Mouse (Mus musculus) ES-E14 (cell line): Measurements from ENCODE around the gene Grip1. TPM values are rescaled to one million over a fixed set of nuclear protein-coding genes. Genes with fewer than 3 reads are reported as not detected.

Experiments
- DNase-seq: peaks from one replicate; pipeline ENCODE4 v3.0.0-alpha.2; 2013; ENCODE audit warnings: low read depth, low spot score
- H3K27ac ChIP-seq: 2 replicates; pipeline ENCODE4 v1.5.1; 2012; ENCODE audit warnings: low read depth, mild to moderate bottlenecking, low read length, moderate library complexity, mixed read lengths; ENCODE audit not compliant: poor library complexity, insufficient read depth, severe bottlenecking
- H3K36me3 ChIP-seq: 2 replicates; pipeline ENCODE4 v1.6.1; 2012; ENCODE audit warnings: mild to moderate bottlenecking, low read length, moderate library complexity, mixed read lengths; ENCODE audit not compliant: control insufficient read depth, poor library complexity, insufficient read depth, severe bottlenecking
- H3K4me1 ChIP-seq, 2 experiments: fragments of 150-350 bp in 1 of 2; sonication (generic) in 1 of 2; 2 replicates each; pipeline ENCODE4 v1.6.1; 2012; ENCODE audit warnings: low read length in 2 of 2, mild to moderate bottlenecking in 1 of 2, mixed read lengths in 1 of 2; ENCODE audit not compliant: control insufficient read depth in 2 of 2, insufficient read depth in 2 of 2, poor library complexity in 1 of 2
- H3K4me3 ChIP-seq, 2 experiments: fragments of 150-350 bp in 1 of 2; sonication (generic) in 1 of 2; 2 replicates each; pipeline ENCODE4 v1.5.1; 2012; ENCODE audit warnings: low read length in 2 of 2, low read depth in 1 of 2, mild to moderate bottlenecking in 1 of 2, mixed read lengths in 1 of 2; ENCODE audit not compliant: insufficient read depth in 1 of 2, poor library complexity in 1 of 2, severe bottlenecking in 1 of 2
- H3K9ac ChIP-seq: 2 replicates; pipeline ENCODE4 v1.6.1; 2012; ENCODE audit warnings: low read depth, mild to moderate bottlenecking, low read length, mixed read lengths; ENCODE audit not compliant: poor library complexity, insufficient read depth, severe bottlenecking
- H3K9me3 ChIP-seq: fragments of 150-350 bp; sonication (generic); 2 replicates; pipeline ENCODE4 v1.6.1; 2012; ENCODE audit warnings: low read depth, mild to moderate bottlenecking, low read length; ENCODE audit not compliant: control insufficient read depth, insufficient read depth
- CHD2 ChIP-seq: IDR thresholded peaks from 2 replicates; pipeline ENCODE4 v1.6.1; 2014; ENCODE audit warnings: mild to moderate bottlenecking, low read depth, low read length, inconsistent platforms
- HCFC1 ChIP-seq: IDR thresholded peaks from 2 replicates; pipeline ENCODE4 v1.6.1; 2012; ENCODE audit warnings: low read length, inconsistent platforms, borderline replicate concordance; ENCODE audit not compliant: insufficient read depth
- MAFK ChIP-seq: IDR thresholded peaks from 2 replicates; pipeline ENCODE4 v1.6.1; 2014; ENCODE audit warnings: mild to moderate bottlenecking, low read depth, low read length, inconsistent platforms; ENCODE audit not compliant: insufficient read depth
- ZC3H11A ChIP-seq: IDR thresholded peaks from 2 replicates; pipeline ENCODE4 v1.6.1; 2012; ENCODE audit warnings: low read depth, mild to moderate bottlenecking, inconsistent platforms, low read length, borderline replicate concordance
- ZNF384 ChIP-seq: IDR thresholded peaks from 2 replicates; pipeline ENCODE4 v1.6.1; 2012; ENCODE audit warnings: low read depth, low read length, inconsistent platforms
- in situ Hi-C, 2 experiments: fragments of 600-800 bp; cut with MboI; formaldehyde crosslinking; loops; one replicate each; pipeline ENCODE4 v1.15.1; 2025; ENCODE audit warnings: low sequenced_read_pairs in 2 of 2, inconsistent platforms in 1 of 2; ENCODE audit not compliant: unreplicated experiment in 2 of 2
- total RNA-seq: library from RNA; depleted of rRNA; stranded (reverse); fragments of 300-350 nt; gene quantifications from 2 replicates; pipeline ENCODE4 v1.2.3, GENCODE M21; 2012

Gene Grip1
- total RNA-seq, 1 experiment: 4.2 TPM

DNA sequence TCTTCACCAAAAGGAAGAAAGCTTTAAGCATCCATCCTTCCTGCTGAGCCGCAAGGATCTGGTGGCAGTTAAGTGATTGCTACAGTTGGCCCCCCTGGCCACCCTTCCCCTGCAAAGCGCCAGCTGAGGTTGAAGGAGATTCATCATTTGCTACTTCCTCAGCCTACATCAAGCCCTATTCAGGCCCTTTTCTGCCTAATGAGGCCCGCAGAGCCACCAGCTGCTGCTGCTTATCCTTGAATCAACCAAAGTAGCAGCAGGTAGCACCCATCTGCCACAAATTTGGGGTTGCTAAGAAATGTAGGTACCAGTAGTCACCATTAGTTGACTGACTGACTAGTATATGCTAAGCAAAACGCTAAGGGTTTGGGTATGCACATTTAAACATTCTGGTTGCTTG lies 38.5 kb upstream of the Grip1 start:
- Histone ChIP-seq H3K27ac (no peak overlapping the region), H3K9me3 (no peaks in the 10 kb centered on the region), H3K9ac (no peak overlapping the region), H3K4me1 (no peaks in the 10 kb centered on the region), H3K4me3 (no peak overlapping the region), H3K36me3 (no peaks in the 10 kb centered on the region)
- DNase-seq: no peak
- TF ChIP-seq HCFC1: no peak
- no peak for TF ChIP-seq ZC3H11A
- no peak for TF ChIP-seq ZNF384
- no peak for TF ChIP-seq CHD2
- TF ChIP-seq MAFK: no peak
- in situ Hi-C loops: no loop called here

DNA sequence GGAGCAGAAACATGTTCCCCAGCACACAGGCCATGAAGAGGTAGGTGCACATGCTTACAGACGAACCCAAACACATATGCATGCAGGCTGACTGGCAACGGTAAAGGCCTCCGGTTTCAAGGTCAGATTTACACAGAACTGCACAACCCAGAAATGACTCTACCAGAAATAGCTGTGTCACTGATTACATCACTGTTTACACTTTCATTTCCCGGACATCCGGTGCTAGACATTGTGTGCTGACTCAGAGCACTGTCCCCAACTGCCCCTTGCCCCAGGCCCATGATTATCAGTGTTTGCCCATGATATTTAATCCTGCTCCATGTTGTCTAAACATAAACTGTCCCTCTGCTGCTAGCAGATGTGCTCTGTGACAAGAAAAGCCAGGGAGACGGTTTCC lies 32.2 kb upstream of the Grip1 start:
- no peak for DNase-seq
- H3K9ac ChIP-seq: no peak overlapping the region
- TF ChIP-seq HCFC1: no peak
- no peak for TF ChIP-seq MAFK
- no peak for TF ChIP-seq CHD2
- TF ChIP-seq ZNF384: no peak
- TF ChIP-seq ZC3H11A: no peak
- in situ Hi-C loops: no loop called here
- no peak overlapping the region for H3K27ac ChIP-seq
- H3K9me3 ChIP-seq: no peaks in the 10 kb centered on the region
- H3K36me3 ChIP-seq: no peaks in the 10 kb centered on the region
- no peaks in the 10 kb centered on the region for H3K4me1 ChIP-seq
- H3K4me3 ChIP-seq: no peak overlapping the region

DNA sequence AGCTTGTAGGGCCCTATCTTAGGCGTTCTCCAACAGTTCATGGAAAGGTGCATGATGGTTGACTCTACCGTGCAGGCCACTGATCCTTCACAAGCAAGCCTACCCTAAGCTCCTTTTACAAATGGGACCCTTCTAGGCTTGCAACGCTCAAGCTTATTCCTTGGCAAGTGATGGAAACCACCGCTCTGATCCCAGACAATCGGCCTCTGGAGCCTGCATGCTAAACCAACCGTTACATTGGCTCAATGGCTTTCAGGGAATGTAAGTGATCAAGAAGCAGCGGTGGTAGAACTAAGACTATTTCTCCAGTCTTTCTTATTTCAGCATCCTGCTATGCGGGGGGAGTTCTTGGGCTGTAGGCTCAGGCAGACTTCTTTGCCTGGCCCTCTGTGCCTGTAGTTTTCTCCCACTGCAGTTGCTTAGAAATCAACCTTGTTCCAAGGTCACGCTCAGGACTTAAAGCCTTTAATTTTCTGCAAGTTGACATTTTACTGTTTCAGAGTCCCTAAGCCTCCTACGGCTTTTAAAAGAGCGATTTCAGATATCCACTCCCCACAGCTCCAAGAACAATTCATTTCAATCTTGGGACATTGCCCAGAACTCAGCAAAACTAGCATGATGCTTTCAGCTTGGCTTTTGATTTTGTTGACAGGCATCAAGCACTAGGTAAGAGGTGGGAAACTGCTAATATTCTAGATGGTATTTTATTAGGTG lies 29.7 kb upstream of the Grip1 start:
- H3K9me3 ChIP-seq: no peaks in the 10 kb centered on the region
- in situ Hi-C loops: no loop called here
- TF ChIP-seq CHD2 (no peak), ZNF384 (no peak), ZC3H11A (no peak), HCFC1 (no peak), MAFK (no peak)
- no peak overlapping the region for H3K9ac ChIP-seq
- no peak overlapping the region for H3K27ac ChIP-seq
- H3K4me1 ChIP-seq: no peaks in the 10 kb centered on the region
- no peak overlapping the region for H3K4me3 ChIP-seq
- DNase-seq: no peak
- no peaks in the 10 kb centered on the region for H3K36me3 ChIP-seq

DNA sequence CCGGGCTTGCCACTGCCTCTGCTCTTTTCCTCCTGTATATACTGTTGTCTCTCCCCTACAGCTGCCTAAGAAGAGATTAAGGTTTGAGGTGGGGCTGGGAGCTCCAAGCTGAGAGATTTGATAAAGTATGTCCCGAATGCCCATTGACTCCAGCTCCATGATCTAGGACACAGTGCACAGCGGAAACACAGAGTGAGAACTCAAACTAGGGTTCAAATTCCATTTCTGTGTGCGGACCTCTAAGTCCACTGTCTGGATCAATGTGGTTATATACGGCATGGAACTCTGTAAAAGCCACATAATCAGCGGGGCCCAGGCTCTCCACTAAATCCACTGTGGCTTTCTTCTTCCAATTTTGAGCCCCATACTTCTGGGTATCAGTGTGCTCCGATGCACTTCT lies 26.0 kb upstream of the Grip1 start:
- TF ChIP-seq CHD2: no peak

DNA sequence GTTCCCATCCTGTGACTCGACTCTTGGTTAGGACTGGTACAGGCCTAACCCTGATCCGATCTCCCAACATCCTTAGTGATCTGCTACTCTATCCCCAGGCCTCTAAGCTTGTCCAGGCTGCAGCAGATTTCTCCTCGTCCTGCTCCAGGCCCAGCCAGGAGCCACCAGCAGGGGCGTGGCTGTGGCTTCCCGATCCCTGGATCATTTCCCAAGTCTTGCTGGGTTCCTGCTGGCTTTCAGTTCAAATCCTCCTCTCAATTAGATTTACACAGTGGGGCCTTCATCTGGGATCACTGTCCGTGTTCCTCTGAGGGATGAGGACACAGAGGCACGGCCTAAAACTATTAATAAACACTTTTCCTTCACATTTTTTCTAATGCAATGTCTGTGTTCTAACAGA lies 25.5 kb upstream of the Grip1 start:
- DNase-seq: no peak
- TF ChIP-seq CHD2 (no peak), MAFK (no peak), ZC3H11A (no peak), HCFC1 (no peak), ZNF384 (no peak)
- H3K9me3 ChIP-seq: no peaks in the 10 kb centered on the region
- H3K4me1 ChIP-seq: no peaks in the 10 kb centered on the region
- H3K36me3 ChIP-seq: no peaks in the 10 kb centered on the region
- in situ Hi-C loops: no loop called here
- H3K4me3 ChIP-seq: no peak overlapping the region
- no peak overlapping the region for H3K27ac ChIP-seq
- no peak overlapping the region for H3K9ac ChIP-seq

More for the DNA sequence above, 26.0 kb upstream of the Grip1 start:
- in situ Hi-C loops: no loop called here
- no peak overlapping the region for H3K9ac ChIP-seq
- no peak overlapping the region for H3K4me3 ChIP-seq
- no peak overlapping the region for H3K27ac ChIP-seq
- no peaks in the 10 kb centered on the region for H3K9me3 ChIP-seq
- no peak for DNase-seq
- no peaks in the 10 kb centered on the region for H3K36me3 ChIP-seq
- no peaks in the 10 kb centered on the region for H3K4me1 ChIP-seq
